Mouse (Mus musculus) liver, postnatal 0 days (tissue): ENCODE results near the gene Hist1h4n.

Experiments used
- CTCF ChIP-seq: sonication (generic); IDR thresholded peaks from 2 replicates; pipeline ENCODE4 v1.5.1; 2016; ENCODE audit warnings: antibody characterized with exemption, low read depth
- EP300 ChIP-seq: IDR thresholded peaks from 2 replicates; pipeline ENCODE4 v1.6.1; 2016; ENCODE audit warnings: antibody characterized with exemption, low read depth, mild to moderate bottlenecking

DNA sequence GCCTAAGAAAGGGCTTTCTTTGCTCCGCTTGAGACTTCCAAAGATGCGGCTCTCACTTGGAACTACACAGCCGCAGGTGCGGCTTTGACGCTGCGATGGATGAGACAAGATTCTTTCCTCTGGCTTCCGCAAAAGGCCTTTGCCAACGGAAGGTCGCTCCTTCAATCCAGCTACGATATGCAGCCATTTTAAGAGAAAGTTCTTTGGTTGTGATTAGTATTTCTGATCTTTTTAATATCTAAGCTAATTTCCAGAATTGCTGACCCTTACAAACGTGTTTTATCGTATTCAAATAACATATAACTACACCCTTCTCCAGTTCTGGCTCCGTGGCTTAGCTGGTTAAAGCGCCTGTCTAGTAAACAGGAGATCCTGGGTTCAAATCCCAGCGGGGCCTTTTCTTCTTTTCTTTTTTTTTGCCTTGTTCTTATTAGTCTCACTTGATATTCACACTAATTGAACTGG is 23.7 kb upstream of the Hist1h4n start:
- TF ChIP-seq CTCF: no peak
- no peak for TF ChIP-seq EP300
